21 mouse cellular contexts compared by ENCODE assay signal in the genomic region with DNA sequence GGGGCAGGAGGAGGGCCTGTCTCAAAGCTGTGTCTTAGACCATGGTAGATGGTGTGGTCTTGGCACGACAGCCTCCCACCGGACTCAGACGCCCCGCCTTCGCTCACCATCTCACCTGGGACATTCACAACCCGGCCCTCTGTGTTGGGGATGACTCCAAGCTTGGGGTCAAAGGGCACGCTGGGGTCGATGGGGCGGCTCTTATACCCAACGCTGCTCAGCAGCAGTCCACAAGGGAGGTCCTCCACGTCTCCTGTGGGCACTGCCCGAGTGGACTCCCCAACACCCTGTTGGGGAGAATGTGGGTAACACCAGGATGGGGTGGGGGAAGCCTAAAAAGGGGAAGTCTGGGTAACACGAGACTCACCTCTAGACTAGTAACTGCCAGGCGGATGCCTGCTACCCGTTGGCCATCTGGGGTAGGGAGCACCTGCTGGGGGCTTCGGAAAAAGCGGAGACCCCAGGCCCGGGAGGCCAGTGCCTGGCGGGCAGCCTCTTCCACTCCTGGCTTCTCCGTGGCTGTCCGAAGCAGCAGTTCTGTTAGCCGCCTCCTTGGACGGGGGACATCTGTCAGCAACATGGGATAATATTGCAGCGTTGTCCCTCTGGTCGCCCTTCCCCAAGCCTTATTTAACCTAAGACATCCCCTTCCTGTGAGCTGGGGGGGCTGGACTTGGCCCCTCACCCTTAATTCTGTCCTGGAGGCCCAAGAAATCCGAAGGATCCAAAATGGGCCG. TPM values are rescaled to one million over a fixed set of nuclear protein-coding genes. Genes with fewer than 3 reads are reported as not detected.
"Had no signal": no experiment of that assay in that cellular context is flagged by ENCODE, and none has a peak within 500 bp of the region (broad histone marks: within the 10 kb centered on the region; RNA-seq: fewer than 3 reads in every experiment).

No protein-coding gene starts in this region.

- DNase-seq: kidney, postnatal 10 days; kidney, postnatal 36 days; layer of hippocampus, postnatal 36 days; liver, embryonic 13.5 days; lung, adult 2 months; lung, postnatal 14 days; lung, postnatal 4 days; midbrain, embryonic 14.5 days; right cerebral cortex, postnatal 4 days; thymus, postnatal 25 days had no signal

- H3K9me3 ChIP-seq: liver, embryonic 13.5 days had no signal

- H3K27ac ChIP-seq: left cerebral cortex, adult 2 months; liver, embryonic 13.5 days; stomach, postnatal 0 days had no signal

- H3K4me3 ChIP-seq: left cerebral cortex, adult 2 months; liver, embryonic 13.5 days had no signal

RNA-seq across cellular contexts. Expression of a gene that starts 2.5 kb away (rescaled TPM):
- polyA plus RNA-seq: stomach, embryonic 14.5 days; stomach, postnatal 0 days had no signal

RNA-seq across cellular contexts. Expression of a gene that starts 37.5 kb away (rescaled TPM):
- polyA plus RNA-seq: limb, embryonic 11.5 days; liver, adult 2 months; liver, embryonic 13.5 days; liver, embryonic 16.5 days; lung, embryonic 16.5 days; midbrain, embryonic 11.5 days; midbrain, embryonic 14.5 days; neural tube, embryonic 11.5 days; stomach, embryonic 14.5 days; thymus, postnatal 0 days had no signal

RNA-seq across cellular contexts. Expression of a gene that starts 52.3 kb away (rescaled TPM):
- polyA plus RNA-seq: limb, embryonic 11.5 days; limb, embryonic 14.5 days; lung, embryonic 16.5 days; neural tube, embryonic 11.5 days; stomach, embryonic 14.5 days; thymus, postnatal 0 days had no signal
